Mouse (Mus musculus): ENCODE results near the gene Myo9b. TPM values are rescaled to one million over a fixed set of nuclear protein-coding genes. Genes with fewer than 3 reads are reported as not detected.
"Not testable (repeated sequence)": the region's sequence is repeated elsewhere in the genome, so short reads cannot be mapped to it uniquely, and the experiment has no call there.

Myo9b gene
- total RNA-seq, 2 experiments from 2014 or later = 34.6 to 39.7 TPM

- Histone ChIP-seq H3K27ac (no peak overlapping the region), H3K4me3 (no peak overlapping the region)
- DNase-seq (ENCODE audit: extremely low spot score in 1 of 2, low spot score in 2 of 2) = no peak
- intact Hi-C loops (cut with DNase I) = no loop called here
- no peak for TF ChIP-seq CTCF (IDR thresholded peaks at IDR 0.05)
Measured at GRCm38 (mm10) chr8:71303632-71304031, 31.1 kb downstream of the Myo9b start.

GRCm38 (mm10) chr8:71305988-71306387 is 33.5 kb downstream of the Myo9b start:
- Histone ChIP-seq H3K4me3 (no peak overlapping the region), H3K27ac (no peak overlapping the region)
- no peak for DNase-seq (ENCODE audit: extremely low spot score in 1 of 2, low spot score in 2 of 2)
- no peak for TF ChIP-seq CTCF (IDR thresholded peaks at IDR 0.05)
- intact Hi-C loops (cut with DNase I) = no loop called here

- no peak for DNase-seq (ENCODE audit: extremely low spot score in 1 of 2, low spot score in 2 of 2)
- intact Hi-C loops (cut with DNase I) = no loop called here
- TF ChIP-seq CTCF (IDR thresholded peaks at IDR 0.05) = no peak
- no peak overlapping the region for H3K27ac ChIP-seq
- H3K4me3 ChIP-seq = no peak overlapping the region
Measured at GRCm38 (mm10) chr8:71307371-71307770, 34.9 kb downstream of the Myo9b start.

GRCm38 (mm10) chr8:71307913-71308312 is 35.4 kb downstream of the Myo9b start:
- DNase-seq (ENCODE audit: extremely low spot score in 1 of 2, low spot score in 2 of 2) = no peak
- no peak overlapping the region for H3K27ac ChIP-seq
- no peak for TF ChIP-seq CTCF (IDR thresholded peaks at IDR 0.05)
- intact Hi-C loops (cut with DNase I) = no loop called here
- no peak overlapping the region for H3K4me3 ChIP-seq

- intact Hi-C loops (cut with DNase I) = no loop called here
Measured at GRCm38 (mm10) chr8:71310446-71310845, 37.9 kb downstream of the Myo9b start.

GRCm38 (mm10) chr8:71312700-71313099 is 40.2 kb downstream of the Myo9b start:
- intact Hi-C loops (cut with DNase I) = no loop called here
- no peak overlapping the region for H3K4me3 ChIP-seq
- DNase-seq (ENCODE audit: extremely low spot score in 1 of 2, low spot score in 2 of 2) = no peak
- H3K27ac ChIP-seq = peak overlapping the region; percentile 32; the same call in 1 of the 2 replicates
- no peak for TF ChIP-seq CTCF (IDR thresholded peaks at IDR 0.05)

More at GRCm38 (mm10) chr8:71310446-71310845, 37.9 kb downstream of the Myo9b start:
- DNase-seq (ENCODE audit: extremely low spot score in 1 of 2, low spot score in 2 of 2) = no peak
- Histone ChIP-seq H3K27ac (no peak overlapping the region), H3K4me3 (no peak overlapping the region)
- no peak for TF ChIP-seq CTCF (IDR thresholded peaks at IDR 0.05)

GRCm38 (mm10) chr8:71313951-71314350 is 41.4 kb downstream of the Myo9b start:
- no peak for DNase-seq (ENCODE audit: extremely low spot score in 1 of 2, low spot score in 2 of 2)
- H3K27ac ChIP-seq = no peak overlapping the region
- intact Hi-C loops (cut with DNase I) = no loop called here
- TF ChIP-seq CTCF (IDR thresholded peaks at IDR 0.05) = no peak
- H3K4me3 ChIP-seq = no peak overlapping the region

GRCm38 (mm10) chr8:71315972-71316371 is 43.5 kb downstream of the Myo9b start:
- DNase-seq (ENCODE audit: extremely low spot score in 1 of 2, low spot score in 2 of 2) = no peak
- no peak for TF ChIP-seq CTCF (IDR thresholded peaks at IDR 0.05)
- intact Hi-C loops (cut with DNase I) = no loop called here
- Histone ChIP-seq H3K27ac (no peak overlapping the region), H3K4me3 (no peak overlapping the region)

GRCm38 (mm10) chr8:71316486-71317031 is 44.0 kb downstream of the Myo9b start:
- no peak for TF ChIP-seq CTCF (IDR thresholded peaks at IDR 0.05)
- Histone ChIP-seq H3K27ac (no peak overlapping the region), H3K4me3 (no peak overlapping the region)
- DNase-seq (ENCODE audit: extremely low spot score in 1 of 2, low spot score in 2 of 2) = no peak
- intact Hi-C loops (cut with DNase I) = no loop called here

- H3K27ac ChIP-seq; H3K4me3 ChIP-seq; intact Hi-C loops (cut with DNase I); DNase-seq (ENCODE audit: extremely low spot score in 1 of 2, low spot score in 2 of 2): not testable (repeated sequence)
Measured at GRCm38 (mm10) chr8:71318610-71319009, 46.1 kb downstream of the Myo9b start.

- H3K4me3 ChIP-seq; intact Hi-C loops (cut with DNase I); H3K27ac ChIP-seq; DNase-seq (ENCODE audit: extremely low spot score in 1 of 2, low spot score in 2 of 2): not testable (repeated sequence)
Measured at GRCm38 (mm10) chr8:71319760-71320159, 47.2 kb downstream of the Myo9b start.

- DNase-seq (ENCODE audit: extremely low spot score in 1 of 2, low spot score in 2 of 2) = no peak
- intact Hi-C loops (cut with DNase I) = no loop called here
- TF ChIP-seq CTCF (IDR thresholded peaks at IDR 0.05) = no peak
- H3K4me3 ChIP-seq = no peak overlapping the region
- H3K27ac ChIP-seq = no peak overlapping the region
Measured at GRCm38 (mm10) chr8:71322939-71323338, 50.4 kb downstream of the Myo9b start.

- DNase-seq (ENCODE audit: extremely low spot score in 1 of 2, low spot score in 2 of 2) = no peak
- peak; percentile 32 for TF ChIP-seq CTCF (IDR thresholded peaks at IDR 0.05)
- intact Hi-C loops (cut with DNase I) = no loop called here
Measured at GRCm38 (mm10) chr8:71324848-71325247, 52.3 kb downstream of the Myo9b start.

GRCm38 (mm10) chr8:71337834-71338233 is 65.3 kb downstream of the Myo9b start:
- H3K4me3 ChIP-seq; H3K27ac ChIP-seq; intact Hi-C loops (cut with DNase I); DNase-seq (ENCODE audit: extremely low spot score in 1 of 2, low spot score in 2 of 2): not testable (repeated sequence)

More at GRCm38 (mm10) chr8:71324848-71325247, 52.3 kb downstream of the Myo9b start:
- Histone ChIP-seq H3K4me3 (no peak overlapping the region), H3K27ac (no peak overlapping the region)

All from left cerebral cortex, adult 2 months (tissue).